Mouse (Mus musculus) neural tube, embryonic 12.5 days (tissue): ENCODE results near the gene Tspan13. TPM values are rescaled to one million over a fixed set of nuclear protein-coding genes. Genes with fewer than 3 reads are reported as not detected.

Experiments used
- ATAC-seq: fragments of 200-750 bp; cut with Nextera tagmentation; 2 replicates; pipeline ENCODE4 v1.8.0; 2017; ENCODE audit warnings: low read depth, mild to moderate bottlenecking, moderate TSS enrichment, moderate library complexity; ENCODE audit not compliant: low FRiP score
- H3K27ac ChIP-seq: fragments of 300-500 bp; sonication (generic); 2 replicates; pipeline ENCODE4 v1.5.1; 2016
- H3K27me3 ChIP-seq: fragments of 300-500 bp; sonication (generic); replicated peaks from 2 replicates; pipeline ENCODE4 v1.6.1; 2016; ENCODE audit warnings: mild to moderate bottlenecking
- H3K36me3 ChIP-seq: fragments of 300-500 bp; sonication (generic); 2 replicates; pipeline ENCODE4 v1.6.1; 2016; ENCODE audit warnings: mild to moderate bottlenecking
- H3K4me1 ChIP-seq: fragments of 300-500 bp; sonication (generic); 2 replicates; pipeline ENCODE4 v1.6.1; 2016
- H3K4me2 ChIP-seq: fragments of 300-500 bp; sonication (generic); replicated peaks from 2 replicates; pipeline ENCODE4 v1.6.1; 2016; ENCODE audit warnings: mild to moderate bottlenecking
- H3K4me3 ChIP-seq: fragments of 300-500 bp; sonication (generic); 2 replicates; pipeline ENCODE4 v1.5.1; 2016
- H3K9ac ChIP-seq: fragments of 300-500 bp; sonication (generic); 2 replicates; pipeline ENCODE4 v1.6.1; 2016; ENCODE audit warnings: mild to moderate bottlenecking
- H3K9me3 ChIP-seq: fragments of 300-500 bp; sonication (generic); 2 replicates; pipeline ENCODE4 v1.6.1; 2016; ENCODE audit warnings: mild to moderate bottlenecking
- WGBS: fragments of 180-500 bp; shearing (Covaris S2); methylation state at CpG from one replicate; pipeline ENCODE4 v1.1.7; 2016; 5-methylcytosine and 5-hydroxymethylcytosine counted together
- polyA plus RNA-seq: library from polyadenylated mRNA; unstranded; fragments of >200 nt; fragmentation: Nextera tagmentation; extraction: Ambion mirVana; gene quantifications from 2 replicates; pipeline ENCODE4 v1.2.1, GENCODE M21; 2016

The Tspan13 gene
- polyA plus RNA-seq, 1 experiment from 2014 or later = 255 TPM

DNA sequence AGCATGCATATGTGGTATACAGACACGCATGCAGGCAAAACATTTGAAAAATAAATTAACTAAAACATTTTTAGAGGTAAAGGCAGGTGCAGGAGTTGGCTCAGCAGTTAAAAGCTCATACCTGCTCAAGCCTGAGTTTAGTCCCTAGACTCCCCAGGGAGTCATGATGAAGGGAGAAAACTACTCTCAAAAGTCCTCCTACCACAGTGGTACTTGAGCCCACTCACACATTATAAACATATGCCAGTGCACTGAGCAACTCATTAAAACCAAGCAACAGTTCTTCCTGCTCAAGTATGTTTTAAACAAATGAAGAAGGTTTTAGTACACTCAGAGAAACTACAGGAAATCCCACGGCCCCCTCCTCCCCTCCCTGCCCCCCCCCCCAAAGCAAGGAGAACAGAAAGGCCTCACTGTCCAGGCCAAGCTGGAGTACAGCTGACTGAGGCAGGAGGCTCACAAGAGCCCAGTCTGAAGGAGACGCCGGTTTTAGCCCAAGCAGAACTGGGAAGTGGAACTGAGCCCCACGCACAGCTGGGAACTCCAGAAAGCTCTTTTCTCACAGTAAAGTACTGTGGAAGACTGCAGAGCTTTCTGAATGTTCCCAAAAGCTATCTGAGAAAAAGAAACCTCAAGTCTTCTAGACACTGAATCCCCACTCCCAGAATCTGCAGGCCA is 13.2 kb downstream of the Tspan13 start:
- H3K9ac ChIP-seq = no peak overlapping the region
- H3K4me3 ChIP-seq = no peak overlapping the region
- H3K4me1 ChIP-seq = no peaks in the 10 kb centered on the region
- no peak for ATAC-seq
- H3K27ac ChIP-seq = no peak overlapping the region
- H3K36me3 ChIP-seq = peaks cover 5% of the 10 kb centered on the region; the same call in 1 of the 2 replicates
- no peak overlapping the region for H3K4me2 ChIP-seq
- no peaks in the 10 kb centered on the region for H3K9me3 ChIP-seq
- H3K27me3 ChIP-seq = no peaks in the 10 kb centered on the region
- WGBS = 76% methylated on average over 5 of the region's 5 CpGs

DNA sequence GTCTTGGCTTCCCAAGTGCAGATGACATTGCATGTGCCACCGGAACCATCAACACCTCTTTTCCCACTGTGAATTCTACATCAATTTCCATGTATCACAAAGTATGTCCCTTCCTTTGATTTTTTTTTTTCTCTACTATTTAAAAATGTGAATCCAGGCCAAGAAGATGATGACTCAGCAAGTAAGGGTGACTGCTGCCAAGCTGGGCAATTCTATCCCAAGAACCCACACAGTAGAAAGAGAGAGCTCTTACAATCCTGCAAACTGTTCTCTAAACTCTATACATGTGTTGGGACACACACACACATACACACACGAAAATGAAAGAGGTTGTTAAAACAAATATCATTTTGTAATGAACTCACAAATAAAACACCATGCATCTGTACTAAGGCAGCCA is 15.1 kb downstream of the Tspan13 start:
- Histone ChIP-seq H3K36me3 (no peaks in the 10 kb centered on the region), H3K4me3 (no peak overlapping the region), H3K9me3 (no peaks in the 10 kb centered on the region), H3K27ac (no peak overlapping the region), H3K4me2 (no peak overlapping the region), H3K4me1 (no peaks in the 10 kb centered on the region), H3K27me3 (no peaks in the 10 kb centered on the region), H3K9ac (no peak overlapping the region)
- 87% methylated on average over 2 of the region's 2 CpGs for WGBS
- ATAC-seq = no peak

DNA sequence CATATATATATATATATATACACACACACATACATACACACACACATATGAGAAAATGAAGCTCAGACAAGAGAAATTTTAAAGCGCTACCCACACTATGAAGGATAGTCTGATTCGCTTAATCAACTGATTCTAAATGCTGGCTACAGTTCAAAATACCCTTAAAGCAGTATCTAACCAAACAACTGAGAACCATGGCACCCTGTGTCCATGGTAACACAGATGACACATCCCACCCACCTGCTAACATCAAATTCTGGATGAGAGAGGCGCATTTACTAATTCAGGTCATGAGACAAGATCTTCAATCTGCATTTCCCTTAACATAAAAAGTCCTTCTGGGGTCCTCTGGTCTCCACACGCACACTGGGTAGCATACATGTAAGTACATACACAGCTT is 16.2 kb downstream of the Tspan13 start:
- no peak overlapping the region for H3K4me2 ChIP-seq
- H3K9me3 ChIP-seq = no peaks in the 10 kb centered on the region
- 93% methylated on average over 4 of the region's 4 CpGs for WGBS
- H3K27ac ChIP-seq = no peak overlapping the region
- H3K9ac ChIP-seq = no peak overlapping the region
- ATAC-seq = no peak
- H3K27me3 ChIP-seq = no peaks in the 10 kb centered on the region
- H3K4me1 ChIP-seq = no peaks in the 10 kb centered on the region
- H3K4me3 ChIP-seq = no peak overlapping the region
- H3K36me3 ChIP-seq = peaks cover 3% of the 10 kb centered on the region

DNA sequence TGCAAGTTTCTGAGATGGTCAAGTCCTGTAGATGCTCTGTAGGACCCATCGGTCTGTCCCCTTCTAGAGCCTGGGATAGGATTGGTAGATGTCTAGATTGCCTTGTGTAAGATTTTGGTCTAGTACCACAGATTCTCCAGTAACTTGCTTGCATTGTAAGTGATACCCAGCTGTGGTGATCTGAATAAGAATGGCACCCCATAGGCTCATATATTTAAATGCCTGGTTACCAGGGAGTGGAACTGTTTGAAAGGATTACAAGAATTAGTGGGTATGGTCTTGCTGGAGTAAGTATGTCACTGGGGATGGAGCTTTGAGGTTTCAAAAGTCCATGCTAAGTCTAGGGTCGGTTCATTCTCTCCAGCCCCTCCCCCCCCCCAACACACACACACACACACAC is 21.6 kb downstream of the Tspan13 start:
- no peak overlapping the region for H3K9ac ChIP-seq
- 80% methylated on average over 2 of the region's 2 CpGs for WGBS

DNA sequence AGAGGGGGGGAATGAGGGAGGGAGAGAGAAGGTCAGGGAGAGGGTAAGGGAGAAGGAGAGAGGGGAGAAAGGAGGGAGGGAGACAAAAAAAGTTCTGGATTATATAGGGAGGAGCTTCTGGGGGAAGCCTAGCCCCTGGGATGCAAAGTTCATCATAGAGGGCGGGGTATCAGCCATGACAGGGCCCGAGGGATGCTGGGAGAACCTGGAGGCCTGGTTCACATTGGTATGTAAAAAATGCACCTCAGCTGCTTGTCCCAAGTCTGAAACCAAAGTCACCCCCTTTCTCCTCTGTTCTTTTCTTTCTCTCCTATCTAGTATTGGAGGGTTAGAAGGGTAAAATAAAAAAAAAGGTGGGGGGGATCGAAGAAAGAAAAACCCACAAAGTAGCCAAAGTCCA is 22.2 kb downstream of the Tspan13 start:
- no peak overlapping the region for H3K9ac ChIP-seq
- H3K27ac ChIP-seq = no peak overlapping the region
- H3K4me3 ChIP-seq = no peak overlapping the region
- H3K27me3 ChIP-seq = no peaks in the 10 kb centered on the region
- H3K4me2 ChIP-seq = no peak overlapping the region
- 83% methylated on average over 3 of the region's 3 CpGs for WGBS
- no peak for ATAC-seq
- H3K4me1 ChIP-seq = no peaks in the 10 kb centered on the region
- peaks cover 37% of the 10 kb centered on the region for H3K36me3 ChIP-seq
- H3K9me3 ChIP-seq = no peaks in the 10 kb centered on the region

More for the DNA sequence above, 21.6 kb downstream of the Tspan13 start:
- Histone ChIP-seq H3K4me1 (no peaks in the 10 kb centered on the region), H3K4me2 (no peak overlapping the region), H3K36me3 (peaks cover 31% of the 10 kb centered on the region), H3K9me3 (no peaks in the 10 kb centered on the region), H3K27me3 (no peaks in the 10 kb centered on the region), H3K27ac (no peak overlapping the region), H3K4me3 (no peak overlapping the region)
- no peak for ATAC-seq

DNA sequence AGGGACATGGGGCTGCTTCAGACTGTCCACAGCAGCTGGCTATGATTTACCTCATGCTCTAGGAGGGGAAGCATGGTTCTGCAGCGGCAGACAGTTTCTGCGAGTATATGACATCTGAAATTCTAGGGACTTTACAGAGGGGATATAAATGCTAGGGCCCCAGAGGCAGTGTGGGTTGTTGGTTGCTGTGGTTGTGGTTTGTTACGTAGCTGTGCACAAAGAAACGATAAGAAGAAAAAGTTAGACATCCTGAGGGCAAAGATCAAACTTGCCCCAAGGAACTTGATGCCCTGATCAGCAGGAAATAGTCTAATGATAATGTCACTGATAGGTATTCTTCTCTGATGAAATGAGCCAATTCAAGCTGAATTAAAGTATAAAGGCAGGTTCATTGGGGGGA is 22.7 kb downstream of the Tspan13 start:
- peaks cover 41% of the 10 kb centered on the region for H3K36me3 ChIP-seq
- H3K27me3 ChIP-seq = no peaks in the 10 kb centered on the region
- no peak overlapping the region for H3K4me2 ChIP-seq
- H3K27ac ChIP-seq = no peak overlapping the region
- no peak overlapping the region for H3K4me3 ChIP-seq
- 78% methylated on average over 4 of the region's 4 CpGs for WGBS
- no peaks in the 10 kb centered on the region for H3K9me3 ChIP-seq
- H3K4me1 ChIP-seq = no peaks in the 10 kb centered on the region
- ATAC-seq = no peak
- no peak overlapping the region for H3K9ac ChIP-seq

DNA sequence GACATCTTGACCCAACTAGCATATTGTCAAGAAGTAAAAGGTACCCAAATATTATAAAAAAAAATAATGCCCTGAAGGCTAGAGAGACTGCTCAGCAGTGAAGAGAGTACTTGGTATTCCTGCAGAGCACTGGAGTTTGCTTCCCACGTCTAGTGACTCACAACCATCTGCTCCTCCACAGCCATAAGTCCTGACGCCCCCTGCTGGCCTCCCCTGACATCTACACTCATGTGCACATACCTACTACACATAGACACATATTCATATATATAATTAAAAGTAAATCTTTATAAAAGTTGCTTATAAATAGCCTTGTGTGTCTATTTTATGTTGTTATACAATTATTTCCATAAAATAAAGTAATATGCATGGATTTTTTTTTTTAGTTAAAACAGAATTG is 24.5 kb downstream of the Tspan13 start:
- no peak overlapping the region for H3K4me3 ChIP-seq
- no peak for ATAC-seq
- no peaks in the 10 kb centered on the region for H3K4me1 ChIP-seq
- no peak overlapping the region for H3K9ac ChIP-seq
- H3K27me3 ChIP-seq = no peaks in the 10 kb centered on the region
- 90% methylated on average over 2 of the region's 2 CpGs for WGBS
- H3K4me2 ChIP-seq = no peak overlapping the region
- H3K9me3 ChIP-seq = no peaks in the 10 kb centered on the region
- H3K36me3 ChIP-seq = peaks cover 42% of the 10 kb centered on the region
- no peak overlapping the region for H3K27ac ChIP-seq

DNA sequence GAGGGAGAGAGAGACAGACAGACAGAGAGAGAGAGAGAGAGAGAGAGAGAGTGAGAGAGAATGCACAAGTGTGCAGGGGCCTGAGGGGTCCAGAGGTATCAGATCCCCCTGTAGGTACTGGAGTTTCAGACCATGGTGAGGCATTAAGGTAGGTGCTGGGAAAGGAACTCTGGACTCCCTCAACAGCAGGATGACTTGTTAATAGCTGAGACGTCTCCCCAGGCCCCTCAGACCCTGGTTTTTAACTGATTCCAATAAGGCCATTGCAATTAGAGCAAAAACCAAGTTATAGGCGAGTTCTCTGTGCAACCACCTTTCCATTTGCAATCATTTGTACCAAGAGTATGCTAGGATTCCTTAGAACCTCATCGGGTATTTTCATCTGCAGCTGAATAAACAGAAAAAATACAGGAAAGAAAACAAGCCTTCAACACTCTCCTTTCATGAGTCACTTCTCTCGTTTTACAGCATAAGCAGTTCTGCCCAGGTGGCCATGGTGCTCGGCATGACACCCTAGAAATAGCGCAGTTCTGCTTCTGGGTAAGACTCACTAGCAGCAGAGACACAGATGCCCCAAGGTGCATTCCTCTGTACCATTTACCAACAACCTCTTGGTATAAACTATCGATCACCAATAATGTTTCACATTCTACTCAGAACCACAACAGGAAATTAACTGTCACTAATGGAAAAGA is 28.9 kb downstream of the Tspan13 start:
- Histone ChIP-seq H3K9ac (no peak overlapping the region), H3K4me1 (no peaks in the 10 kb centered on the region), H3K4me2 (no peak overlapping the region), H3K36me3 (peaks cover 17% of the 10 kb centered on the region), H3K27ac (no peak overlapping the region), H3K27me3 (no peaks in the 10 kb centered on the region), H3K4me3 (no peak overlapping the region), H3K9me3 (no peaks in the 10 kb centered on the region)
- ATAC-seq = no peak
- WGBS = 73% methylated on average over 7 of the region's 7 CpGs

DNA sequence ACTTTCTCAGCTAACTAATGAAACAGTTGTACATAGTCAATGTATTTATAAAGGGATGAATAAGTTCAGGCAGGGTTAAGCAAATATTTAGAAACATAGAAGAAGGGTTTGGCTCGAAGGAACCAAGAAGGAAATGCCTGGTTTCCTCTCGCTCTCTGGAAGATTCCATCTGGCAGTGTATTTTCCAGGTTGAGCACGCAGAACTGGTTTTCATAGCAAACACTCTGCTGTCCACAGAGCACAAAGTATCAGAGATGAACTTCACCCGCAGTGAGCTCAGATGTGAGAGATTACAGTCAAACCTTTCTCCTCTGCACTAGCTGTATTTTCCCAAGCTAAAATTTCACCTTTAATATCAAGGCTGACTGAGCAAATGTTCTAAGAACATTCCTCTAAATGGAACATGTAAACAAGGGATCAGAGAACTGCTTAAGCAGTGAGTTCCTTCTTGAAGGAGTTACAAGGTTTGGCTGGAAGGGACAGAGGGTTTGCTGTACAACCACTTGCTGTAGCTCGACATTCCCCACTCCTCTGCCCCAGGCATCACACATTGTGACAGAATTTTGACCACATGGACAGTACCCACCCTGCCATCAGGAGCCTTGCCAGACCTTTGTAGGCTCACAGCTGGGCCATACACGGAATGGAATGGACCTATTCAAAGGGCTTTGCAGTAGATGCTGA is 33.8 kb downstream of the Tspan13 start:
- ATAC-seq = no peak
- Histone ChIP-seq H3K4me1 (no peaks in the 10 kb centered on the region), H3K27ac (no peak overlapping the region), H3K9me3 (no peaks in the 10 kb centered on the region), H3K27me3 (no peaks in the 10 kb centered on the region), H3K4me2 (no peak overlapping the region), H3K36me3 (no peaks in the 10 kb centered on the region), H3K9ac (no peak overlapping the region), H3K4me3 (no peak overlapping the region)
- WGBS = 75% methylated on average over 6 of the region's 6 CpGs

DNA sequence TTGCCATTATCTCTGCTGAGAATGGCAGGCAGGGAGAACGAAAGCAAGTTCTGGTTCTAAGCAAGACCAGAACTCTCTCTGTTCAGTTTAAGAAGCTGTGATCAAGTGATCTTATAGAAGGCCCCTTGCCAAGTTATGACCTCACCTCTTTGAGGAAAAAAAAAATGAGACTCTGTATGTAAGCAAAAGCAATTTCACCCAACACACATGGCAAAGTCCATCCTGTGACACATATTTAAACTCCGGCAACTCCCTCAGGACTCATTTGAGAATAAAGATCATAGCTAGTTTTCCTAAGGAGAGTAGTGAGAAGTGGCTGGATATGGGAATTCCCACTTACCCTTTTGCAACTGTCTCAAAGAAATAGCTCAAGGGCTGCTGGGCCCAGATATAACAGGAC is 34.7 kb downstream of the Tspan13 start:
- Histone ChIP-seq H3K9ac (no peak overlapping the region), H3K27me3 (no peaks in the 10 kb centered on the region), H3K4me1 (no peaks in the 10 kb centered on the region), H3K4me3 (no peak overlapping the region), H3K36me3 (no peaks in the 10 kb centered on the region), H3K9me3 (no peaks in the 10 kb centered on the region), H3K27ac (no peak overlapping the region), H3K4me2 (no peak overlapping the region)
- ATAC-seq = no peak
- 94% methylated on average over 2 of the region's 2 CpGs for WGBS

DNA sequence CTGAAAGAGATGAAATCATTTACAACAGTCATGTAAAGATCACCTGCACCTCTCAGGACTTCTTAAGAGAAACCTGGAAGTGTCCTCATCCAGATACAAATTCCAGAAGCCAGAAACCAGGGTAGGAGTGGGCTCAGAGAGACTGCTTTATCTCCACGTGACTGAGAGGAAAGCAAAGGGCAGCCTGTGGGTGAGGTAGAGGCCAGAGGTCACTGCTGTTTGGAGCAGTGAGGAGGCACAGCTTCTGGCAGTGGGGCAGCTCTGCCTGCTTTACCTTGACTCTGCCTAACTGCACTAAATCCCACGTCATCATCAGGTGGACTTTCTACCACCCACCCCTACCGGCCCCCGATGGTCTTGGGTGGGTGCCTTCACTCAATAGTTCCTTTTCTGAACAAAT is 37.6 kb downstream of the Tspan13 start:
- ATAC-seq = no peak
- H3K4me3 ChIP-seq = no peak overlapping the region
- H3K9ac ChIP-seq = no peak overlapping the region
- H3K4me2 ChIP-seq = no peak overlapping the region
- WGBS = 73% methylated on average over 4 of the region's 4 CpGs
- H3K4me1 ChIP-seq = no peaks in the 10 kb centered on the region
- H3K27me3 ChIP-seq = no peaks in the 10 kb centered on the region
- no peaks in the 10 kb centered on the region for H3K9me3 ChIP-seq
- no peak overlapping the region for H3K27ac ChIP-seq
- H3K36me3 ChIP-seq = no peaks in the 10 kb centered on the region

DNA sequence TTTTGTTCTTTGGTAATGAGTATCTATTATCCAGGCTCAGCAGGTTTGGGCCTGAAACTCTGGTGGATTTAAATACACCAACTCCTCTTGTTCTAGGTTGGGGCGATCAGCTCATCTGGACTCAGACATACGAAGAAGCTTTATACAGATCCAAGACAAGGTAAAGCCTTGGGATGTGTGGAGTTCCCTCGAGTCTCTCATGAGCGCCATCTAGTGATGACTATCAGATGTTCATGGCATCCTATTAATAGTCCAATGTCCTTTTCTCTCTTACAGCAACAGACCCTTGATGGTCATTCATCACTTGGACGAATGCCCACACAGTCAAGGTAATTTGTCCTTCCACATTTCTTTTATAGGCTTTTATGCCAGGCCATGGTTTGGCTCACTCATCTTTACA is 46.5 kb downstream of the Tspan13 start:
- WGBS = 27% methylated on average over 5 of the region's 5 CpGs

More for the DNA sequence above, 46.5 kb downstream of the Tspan13 start:
- no peaks in the 10 kb centered on the region for H3K36me3 ChIP-seq
- 0 out of 2 replicates have a peak, but pooled peaks have one; percentile 34 for ATAC-seq
- H3K9ac ChIP-seq = no peak overlapping the region
- H3K27ac ChIP-seq = no peak overlapping the region
- no peak overlapping the region for H3K4me3 ChIP-seq
- H3K4me1 ChIP-seq = peaks cover 9% of the 10 kb centered on the region; the same call in 1 of the 2 replicates
- H3K9me3 ChIP-seq = no peaks in the 10 kb centered on the region
- H3K4me2 ChIP-seq = no peak overlapping the region
- H3K27me3 ChIP-seq = no peaks in the 10 kb centered on the region
